Mouse (Mus musculus) small intestine, adult 2 months (tissue): ENCODE results near the gene Osgin1.

Experiments
- CTCF ChIP-seq: fragments of 200-500 bp; IDR thresholded peaks from 2 replicates; pipeline ENCODE4 v1.5.1; 2012; ENCODE audit warnings: low read depth, mild to moderate bottlenecking, control low read depth, inconsistent platforms, low read length, moderate library complexity, mixed read lengths; ENCODE audit not compliant: insufficient replicate concordance, insufficient read length; ENCODE audit errors: extremely low read depth
- POLR2A ChIP-seq: fragments of 200-500 bp; IDR thresholded peaks from 2 replicates; pipeline ENCODE4 v1.6.1; 2012; ENCODE audit warnings: low read depth, mild to moderate bottlenecking, control low read depth, inconsistent platforms, low read length, moderate library complexity

DNA sequence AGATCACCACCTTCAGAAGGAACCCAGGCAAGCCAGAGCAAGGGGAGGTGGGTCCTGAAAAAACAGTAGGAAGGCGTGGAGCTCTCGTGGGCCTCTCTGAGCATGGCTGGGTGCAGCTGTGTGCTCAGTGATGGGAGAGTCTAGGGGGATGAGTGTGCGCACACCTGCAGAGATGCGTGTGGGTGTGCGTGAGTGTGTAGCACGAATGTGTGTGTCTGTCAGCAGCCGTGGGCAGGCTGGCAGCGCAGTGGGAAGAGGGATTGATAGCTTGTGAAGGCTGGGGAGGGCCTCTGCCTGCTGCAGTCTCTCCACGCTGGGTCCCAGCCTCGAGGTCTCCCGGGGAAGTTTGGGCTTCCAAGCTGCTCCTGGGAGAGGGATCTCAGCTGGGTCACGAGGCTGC, 15.7 kb downstream of the Osgin1 start:
- TF ChIP-seq CTCF (no peak), POLR2A (no peak)
